29 mouse cellular contexts compared by ENCODE assay signal in the genomic region with DNA sequence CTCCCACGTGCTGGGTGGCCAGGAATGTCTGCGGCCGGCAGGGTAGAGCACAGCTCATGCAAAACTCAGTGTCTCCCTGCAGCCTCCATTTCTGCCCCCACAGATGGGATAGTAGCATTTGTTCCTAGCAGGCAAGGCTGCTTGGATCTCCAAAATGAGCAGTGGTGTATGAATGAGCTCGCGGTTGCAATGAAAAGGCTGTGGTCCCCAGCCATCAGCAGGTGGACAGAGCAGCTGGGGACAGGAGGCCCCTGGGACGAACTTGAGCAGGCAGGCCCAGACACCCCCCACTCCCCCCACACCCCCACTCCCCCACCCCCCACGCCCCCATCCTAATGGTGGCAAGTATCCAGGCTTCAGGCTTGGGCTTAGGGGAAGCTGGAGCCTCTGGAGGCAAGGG. TPM values are rescaled to one million over a fixed set of nuclear protein-coding genes. Genes with fewer than 3 reads are reported as not detected.
A peak's percentile ranks its signal among the peaks of the same experiment; 100 is the strongest.
DNase-seq lines count a peak whose midpoint lies in the region; ATAC-seq and TF ChIP-seq lines count a peak whose summit lies in the region.
"Had no signal": no experiment of that assay in that cellular context is flagged by ENCODE, and none has a peak within 500 bp of the region (broad histone marks: within the 10 kb centered on the region; RNA-seq: fewer than 3 reads in every experiment).

No protein-coding gene starts in this region.

- H3K4me2 ChIP-seq in forebrain, embryonic 11.5 days (ENCODE audit: low read depth, low read length, severe bottlenecking) = no peak overlapping the region
- H3K4me2 ChIP-seq in limb, embryonic 14.5 days (replicated peaks; ENCODE audit: low read depth, low read length, severe bottlenecking) = no peak overlapping the region
- H3K4me2 ChIP-seq in neural tube, embryonic 12.5 days (replicated peaks) = peak overlapping the region; percentile 34; the same call in 1 of the 2 replicates
- H3K4me2 ChIP-seq in neural tube, embryonic 15.5 days = no peak overlapping the region
- no peak overlapping the region for H3K4me2 ChIP-seq in myocyte (ENCODE audit: low read depth)
- H3K4me2 ChIP-seq: embryonic facial prominence, embryonic 13.5 days; forebrain, embryonic 13.5 days; hindbrain, embryonic 14.5 days; limb, embryonic 12.5 days; liver, embryonic 11.5 days; lung, embryonic 15.5 days; stomach, embryonic 15.5 days had no signal

- H3K4me1 ChIP-seq in forebrain, embryonic 10.5 days = peaks cover 96% of the 10 kb centered on the region
- peaks cover 60% of the 10 kb centered on the region for H3K4me1 ChIP-seq in forebrain, embryonic 11.5 days (replicated peaks; ENCODE audit: control insufficient read depth, insufficient read depth, low read length)
- H3K4me1 ChIP-seq in limb, embryonic 14.5 days (ENCODE audit: control insufficient read depth, insufficient read depth, low read length) = no peaks in the 10 kb centered on the region
- peaks cover 90% of the 10 kb centered on the region for H3K4me1 ChIP-seq in limb, embryonic 10.5 days
- H3K4me1 ChIP-seq in neural tube, embryonic 12.5 days = peaks cover 93% of the 10 kb centered on the region
- H3K4me1 ChIP-seq in neural tube, embryonic 15.5 days = peaks cover 63% of the 10 kb centered on the region
- H3K4me1 ChIP-seq: lung, embryonic 15.5 days; stomach, embryonic 15.5 days had no signal

- TF ChIP-seq POLR2A in limb, embryonic 14.5 days (IDR thresholded peaks at IDR 0.05; ENCODE audit: borderline replicate concordance, extremely low read depth, insufficient read depth, insufficient read length) = no peak
- no peak for TF ChIP-seq POLR2A in myocyte (IDR thresholded peaks at IDR 0.05; ENCODE audit: insufficient read length, low read depth)

- peak overlapping the region; percentile 53; the same call in 1 of the 2 replicates for H3K27ac ChIP-seq in forebrain, embryonic 10.5 days
- H3K27ac ChIP-seq in forebrain, embryonic 11.5 days (ENCODE audit: low read depth, low read length) = no peak overlapping the region
- no peak overlapping the region for H3K27ac ChIP-seq in limb, embryonic 14.5 days (replicated peaks; ENCODE audit: low read depth, low read length)
- H3K27ac ChIP-seq in limb, embryonic 10.5 days = no peak overlapping the region; the same call in 1 of the 2 replicates
- no peak overlapping the region for H3K27ac ChIP-seq in neural tube, embryonic 12.5 days
- no peak overlapping the region for H3K27ac ChIP-seq in neural tube, embryonic 15.5 days (replicated peaks)
- H3K27ac ChIP-seq: embryonic facial prominence, embryonic 13.5 days; forebrain, embryonic 13.5 days; hindbrain, embryonic 14.5 days; limb, embryonic 12.5 days; lung, embryonic 15.5 days; stomach, embryonic 15.5 days had no signal

- H3K79me2 ChIP-seq in myocyte (ENCODE audit: control insufficient read depth, insufficient read depth) = no peaks in the 10 kb centered on the region

- H3K36me3 ChIP-seq in forebrain, embryonic 10.5 days (replicated peaks) = no peaks in the 10 kb centered on the region
- H3K36me3 ChIP-seq in forebrain, embryonic 11.5 days (ENCODE audit: control insufficient read depth, insufficient read depth, low read length) = no peaks in the 10 kb centered on the region
- H3K36me3 ChIP-seq in limb, embryonic 14.5 days (ENCODE audit: control insufficient read depth, insufficient read depth, low read length) = no peaks in the 10 kb centered on the region
- H3K36me3 ChIP-seq in limb, embryonic 10.5 days = no peaks in the 10 kb centered on the region
- H3K36me3 ChIP-seq in neural tube, embryonic 12.5 days = no peaks in the 10 kb centered on the region
- H3K36me3 ChIP-seq in neural tube, embryonic 15.5 days = no peaks in the 10 kb centered on the region
- H3K36me3 ChIP-seq in myocyte (ENCODE audit: control insufficient read depth, insufficient read depth) = no peaks in the 10 kb centered on the region
- H3K36me3 ChIP-seq: embryonic facial prominence, embryonic 13.5 days; limb, embryonic 12.5 days; lung, embryonic 15.5 days; stomach, embryonic 15.5 days had no signal

- no peak for ATAC-seq in forebrain, embryonic 11.5 days (replicated peaks; ENCODE audit: low FRiP score)
- ATAC-seq in limb, embryonic 14.5 days (ENCODE audit: low FRiP score, low read depth) = 0 out of 2 replicates have a peak, but pooled peaks have one; percentile 50
- ATAC-seq in neural tube, embryonic 12.5 days (ENCODE audit: low FRiP score, low read depth) = no peak
- no peak for ATAC-seq in neural tube, embryonic 15.5 days (ENCODE audit: low FRiP score)
- ATAC-seq: activated CD4-positive, CD25-positive, alpha-beta regulatory T cell, adult 4 months; forebrain, embryonic 13.5 days; inflammation-experienced regulatory T-cells, adult 6 months had no signal

- no peaks in the 10 kb centered on the region; the same call in 1 of the 2 replicates for H3K9me3 ChIP-seq in forebrain, embryonic 10.5 days
- no peaks in the 10 kb centered on the region; the same call in 1 of the 2 replicates for H3K9me3 ChIP-seq in forebrain, embryonic 11.5 days (ENCODE audit: control insufficient read depth, low read length)
- no peaks in the 10 kb centered on the region for H3K9me3 ChIP-seq in limb, embryonic 14.5 days (ENCODE audit: control insufficient read depth, low read length)
- H3K9me3 ChIP-seq in limb, embryonic 10.5 days (replicated peaks) = no peaks in the 10 kb centered on the region
- no peaks in the 10 kb centered on the region for H3K9me3 ChIP-seq in neural tube, embryonic 12.5 days
- no peaks in the 10 kb centered on the region for H3K9me3 ChIP-seq in neural tube, embryonic 15.5 days (replicated peaks)
- H3K9me3 ChIP-seq: embryonic facial prominence, embryonic 13.5 days; forebrain, embryonic 13.5 days; limb, embryonic 12.5 days; lung, embryonic 15.5 days; stomach, embryonic 15.5 days had no signal

- 0 out of 2 replicates have a peak overlapping the region, but pooled peaks have one; percentile 4 for H3K4me3 ChIP-seq in forebrain, embryonic 10.5 days
- no peak overlapping the region for H3K4me3 ChIP-seq in forebrain, embryonic 11.5 days (ENCODE audit: low read depth, low read length)
- no peak overlapping the region for H3K4me3 ChIP-seq in limb, embryonic 14.5 days (replicated peaks; ENCODE audit: low read length)
- H3K4me3 ChIP-seq in limb, embryonic 10.5 days = no peak overlapping the region
- H3K4me3 ChIP-seq in neural tube, embryonic 12.5 days = no peak overlapping the region
- H3K4me3 ChIP-seq in neural tube, embryonic 15.5 days (replicated peaks) = no peak overlapping the region
- H3K4me3 ChIP-seq in myocyte = no peak overlapping the region
- H3K4me3 ChIP-seq: embryonic facial prominence, embryonic 13.5 days; erythroblast, embryonic 14.5 days; forebrain, embryonic 13.5 days; limb, embryonic 12.5 days; lung, embryonic 15.5 days; stomach, embryonic 15.5 days had no signal

- WGBS in forebrain, embryonic 10.5 days = 43% methylated on average over 7 of the region's 7 CpGs
- 31% methylated on average over 7 of the region's 7 CpGs for WGBS in forebrain, embryonic 11.5 days
- WGBS in limb, embryonic 14.5 days = 55% methylated on average over 7 of the region's 7 CpGs
- 69% methylated on average over 7 of the region's 7 CpGs for WGBS in limb, embryonic 10.5 days
- 24% methylated on average over 7 of the region's 7 CpGs for WGBS in neural tube, embryonic 12.5 days
- 21% methylated on average over 7 of the region's 7 CpGs for WGBS in neural tube, embryonic 15.5 days

- no peak overlapping the region; the same call in 1 of the 2 replicates for H3K9ac ChIP-seq in forebrain, embryonic 11.5 days (ENCODE audit: low read length)
- no peak overlapping the region for H3K9ac ChIP-seq in limb, embryonic 14.5 days (ENCODE audit: low read depth, low read length, severe bottlenecking)
- H3K9ac ChIP-seq in neural tube, embryonic 12.5 days = 0 out of 2 replicates have a peak overlapping the region, but pooled peaks have one; percentile 26
- H3K9ac ChIP-seq in neural tube, embryonic 15.5 days (replicated peaks) = no peak overlapping the region
- H3K9ac ChIP-seq: embryonic facial prominence, embryonic 13.5 days; forebrain, embryonic 13.5 days; hindbrain, embryonic 14.5 days; limb, embryonic 12.5 days; lung, embryonic 15.5 days; stomach, embryonic 15.5 days had no signal

- no peak overlapping the region for H3ac ChIP-seq in myocyte (ENCODE audit: control insufficient read depth, insufficient read length)

- no peak for DNase-seq in forebrain, embryonic 10.5 days (ENCODE audit: extremely low spot score, low spot score)
- no peak for DNase-seq in forebrain, embryonic 11.5 days (ENCODE audit: low spot score)
- no peak for DNase-seq in limb, embryonic 14.5 days (ENCODE audit: low spot score)
- DNase-seq in limb, embryonic 10.5 days (ENCODE audit: low spot score) = no peak
- no peak for DNase-seq in adrenal gland, adult 18-20 months (ENCODE audit: low spot score in 2 of 2)
- DNase-seq: adrenal gland, adult 8-10 months; cerebellum, adult 11 months; cerebellum, adult 9-10 months; cerebellum, postnatal 36 days; embryo, embryonic 11 days; heart, postnatal 14 days; kidney, adult 11 months; kidney, postnatal 14 days; layer of hippocampus, adult 9-11 months; right cerebral cortex, postnatal 25 days had no signal

- peaks cover 100% of the 10 kb centered on the region for H3K27me3 ChIP-seq in forebrain, embryonic 10.5 days (ENCODE audit: poor library complexity, severe bottlenecking)
- H3K27me3 ChIP-seq in forebrain, embryonic 11.5 days (ENCODE audit: control insufficient read depth, insufficient read depth, low read length) = peaks cover 66% of the 10 kb centered on the region
- no peaks in the 10 kb centered on the region for H3K27me3 ChIP-seq in limb, embryonic 14.5 days (ENCODE audit: control insufficient read depth, insufficient read depth, low read length)
- H3K27me3 ChIP-seq in limb, embryonic 10.5 days (ENCODE audit: low read depth, poor library complexity, severe bottlenecking) = peaks cover 82% of the 10 kb centered on the region
- peaks cover 77% of the 10 kb centered on the region for H3K27me3 ChIP-seq in neural tube, embryonic 12.5 days (replicated peaks)
- peaks cover 45% of the 10 kb centered on the region for H3K27me3 ChIP-seq in neural tube, embryonic 15.5 days (replicated peaks)
- no peaks in the 10 kb centered on the region for H3K27me3 ChIP-seq in myocyte (ENCODE audit: control insufficient read depth, insufficient read depth, insufficient read length)
- H3K27me3 ChIP-seq: CH12.LX; lung, embryonic 15.5 days; stomach, embryonic 15.5 days had no signal

RNA-seq across cellular contexts. Expression of a gene that starts 27.1 kb away (rescaled TPM):
- 7.3 and 7.6 TPM in 2 replicates for polyA plus RNA-seq in forebrain, embryonic 10.5 days (2016; fragmentation: Nextera tagmentation; extraction: Ambion mirVana)
- polyA plus RNA-seq in forebrain, embryonic 11.5 days (2014; fragmentation: Nextera tagmentation; extraction: Ambion mirVana) = 3.3 and 6.8 TPM in 2 replicates
- polyA plus RNA-seq in limb, embryonic 14.5 days (2012; rRNA removed) = 15.4 and 17.1 TPM in 2 replicates
- 21.3 and 27.1 TPM in 2 replicates for polyA plus RNA-seq in limb, embryonic 14.5 days (2014; fragmentation: Nextera tagmentation; extraction: Ambion mirVana)
- 6.1 and 6.8 TPM in 2 replicates for polyA plus RNA-seq in limb, embryonic 10.5 days (2016; fragmentation: Nextera tagmentation; extraction: Ambion mirVana)
- 27.3 and 33.0 TPM in 2 replicates for polyA plus RNA-seq in neural tube, embryonic 12.5 days (2016; fragmentation: Nextera tagmentation; extraction: Ambion mirVana)
- 9.1 and 21.3 TPM in 2 replicates for polyA plus RNA-seq in neural tube, embryonic 15.5 days (2015; fragmentation: Nextera tagmentation; extraction: Ambion mirVana)
- 71.5 TPM for polyA plus RNA-seq in myocyte (2012; fragmentation: generic; extraction: Trizol)
- total RNA-seq in adrenal gland, adult 18-20 months (2021) = 10 to 100 TPM; 25.0 to 30.6 TPM
